Mouse (Mus musculus): ENCODE results near the gene Edn2. TPM values are rescaled to one million over a fixed set of nuclear protein-coding genes. Genes with fewer than 3 reads are reported as not detected.
A peak's percentile ranks its signal among the peaks of the same experiment; 100 is the strongest.

The Edn2 gene
- polyA plus RNA-seq, 1 experiment from 2014 or later = 0.22 TPM

DNA sequence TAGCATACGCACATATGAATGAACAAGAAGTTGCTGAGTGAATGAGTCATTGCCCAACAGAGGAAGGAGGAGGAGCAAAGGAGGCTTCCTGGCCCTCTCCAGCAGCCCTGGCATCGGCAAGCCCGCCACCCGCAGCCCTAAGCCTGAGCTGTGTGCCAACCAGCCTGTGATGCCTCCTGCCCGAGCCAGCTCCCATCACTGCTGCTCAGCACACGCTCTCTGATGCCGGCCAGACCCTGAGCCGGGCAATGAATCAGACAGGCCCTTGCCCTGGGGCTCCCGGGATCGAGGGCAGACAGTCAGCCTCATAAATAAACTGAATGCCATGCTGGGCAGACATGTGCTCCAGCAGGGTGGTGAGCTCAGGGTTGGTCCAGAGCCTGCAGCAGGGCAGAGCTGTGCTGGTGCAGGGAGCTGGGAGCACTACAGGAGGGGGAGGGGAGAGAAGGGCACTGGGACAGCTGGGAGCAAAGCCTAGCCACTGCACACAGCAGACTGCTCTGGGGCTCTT, 27.7 kb downstream of the Edn2 start:
- peak; percentile 91 for ATAC-seq (replicated peaks)
- Histone ChIP-seq H3K4me2 (no peak overlapping the region), H3K27me3 (replicated peaks) (no peaks in the 10 kb centered on the region; the same call in 1 of the 2 replicates), H3K4me3 (no peak overlapping the region), H3K9me3 (no peaks in the 10 kb centered on the region), H3K9ac (no peak overlapping the region), H3K36me3 (replicated peaks) (no peaks in the 10 kb centered on the region), H3K27ac (peak overlapping the region; percentile 23; the same call in 1 of the 2 replicates), H3K4me1 (peaks cover 9% of the 10 kb centered on the region; the same call in 1 of the 2 replicates)
- 63% methylated on average over 10 of the region's 10 CpGs for WGBS

DNA sequence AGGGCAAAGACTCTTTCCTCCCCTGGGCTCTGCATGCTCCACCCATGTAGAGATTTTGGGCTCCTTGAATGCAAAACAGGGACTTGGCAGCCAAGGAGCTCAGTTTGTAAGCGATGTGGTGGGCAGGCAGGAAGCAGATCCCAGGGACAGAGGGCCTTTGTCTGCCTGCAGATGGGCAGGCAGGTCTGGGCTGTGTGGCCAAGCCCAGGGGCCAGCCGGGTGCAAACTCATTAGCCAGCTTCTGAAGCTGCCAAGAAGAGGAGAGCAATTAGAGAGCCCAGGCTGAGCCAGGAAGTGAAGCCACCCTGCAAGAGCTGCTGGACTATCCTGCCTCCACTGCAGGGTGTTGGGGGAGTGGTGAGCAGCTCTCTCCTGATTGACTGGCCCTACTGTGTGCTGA, 28.9 kb downstream of the Edn2 start:
- 25% methylated on average over 2 of the region's 2 CpGs for WGBS
- H3K9ac ChIP-seq = no peak overlapping the region
- H3K4me3 ChIP-seq = no peak overlapping the region
- H3K27me3 ChIP-seq (replicated peaks) = no peaks in the 10 kb centered on the region; the same call in 1 of the 2 replicates
- H3K9me3 ChIP-seq = no peaks in the 10 kb centered on the region
- H3K27ac ChIP-seq = no peak overlapping the region
- peak; percentile 55 for ATAC-seq (replicated peaks)
- no peak overlapping the region for H3K4me2 ChIP-seq
- H3K36me3 ChIP-seq (replicated peaks) = no peaks in the 10 kb centered on the region
- H3K4me1 ChIP-seq = peaks cover 9% of the 10 kb centered on the region; the same call in 1 of the 2 replicates

DNA sequence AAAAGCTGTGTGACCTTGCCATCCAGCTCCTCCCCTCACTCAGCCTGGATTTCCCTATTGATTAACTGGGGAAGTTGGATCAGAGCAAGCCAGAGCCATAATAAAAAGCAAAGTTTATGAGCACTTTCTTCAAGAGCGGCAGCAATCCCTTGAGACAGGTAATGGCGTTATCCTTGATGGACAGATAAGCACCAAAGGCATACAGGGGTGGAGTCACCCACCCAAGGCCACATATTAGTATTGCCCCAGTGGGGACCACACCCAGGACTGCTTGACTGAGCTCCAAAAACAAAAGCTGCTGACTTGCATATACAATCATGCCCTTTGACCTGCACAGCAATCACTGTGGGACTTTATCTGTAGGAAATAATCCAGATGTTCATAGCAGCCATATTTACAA, 31.0 kb downstream of the Edn2 start:
- Histone ChIP-seq H3K4me3 (no peak overlapping the region), H3K27me3 (replicated peaks) (no peaks in the 10 kb centered on the region), H3K4me2 (no peak overlapping the region), H3K9me3 (no peaks in the 10 kb centered on the region), H3K9ac (no peak overlapping the region), H3K4me1 (peaks cover 9% of the 10 kb centered on the region; the same call in 1 of the 2 replicates), H3K27ac (no peak overlapping the region), H3K36me3 (replicated peaks) (no peaks in the 10 kb centered on the region)
- no peak for ATAC-seq (replicated peaks)
- 96% methylated on average over 2 of the region's 2 CpGs for WGBS

GRCm38 (mm10) chr4:120194026-120194425, 33.0 kb downstream of the Edn2 start:
- Histone ChIP-seq H3K36me3 (replicated peaks) (no peaks in the 10 kb centered on the region), H3K9me3 (no peaks in the 10 kb centered on the region), H3K27ac (no peak overlapping the region), H3K27me3 (replicated peaks) (no peaks in the 10 kb centered on the region), H3K9ac (no peak overlapping the region), H3K4me3 (no peak overlapping the region), H3K4me1 (peaks cover under 1% of the 10 kb centered on the region; the same call in 1 of the 2 replicates), H3K4me2 (no peak overlapping the region)
- 94% methylated on average over 5 of the region's 5 CpGs for WGBS
- ATAC-seq (replicated peaks) = no peak

GRCm38 (mm10) chr4:120194965-120195364, 34.0 kb downstream of the Edn2 start:
- Histone ChIP-seq H3K36me3 (replicated peaks) (no peaks in the 10 kb centered on the region), H3K9ac (no peak overlapping the region), H3K27ac (no peak overlapping the region), H3K9me3 (no peaks in the 10 kb centered on the region), H3K4me2 (no peak overlapping the region), H3K4me1 (no peaks in the 10 kb centered on the region), H3K4me3 (no peak overlapping the region), H3K27me3 (replicated peaks) (no peaks in the 10 kb centered on the region)
- ATAC-seq (replicated peaks) = no peak

DNA sequence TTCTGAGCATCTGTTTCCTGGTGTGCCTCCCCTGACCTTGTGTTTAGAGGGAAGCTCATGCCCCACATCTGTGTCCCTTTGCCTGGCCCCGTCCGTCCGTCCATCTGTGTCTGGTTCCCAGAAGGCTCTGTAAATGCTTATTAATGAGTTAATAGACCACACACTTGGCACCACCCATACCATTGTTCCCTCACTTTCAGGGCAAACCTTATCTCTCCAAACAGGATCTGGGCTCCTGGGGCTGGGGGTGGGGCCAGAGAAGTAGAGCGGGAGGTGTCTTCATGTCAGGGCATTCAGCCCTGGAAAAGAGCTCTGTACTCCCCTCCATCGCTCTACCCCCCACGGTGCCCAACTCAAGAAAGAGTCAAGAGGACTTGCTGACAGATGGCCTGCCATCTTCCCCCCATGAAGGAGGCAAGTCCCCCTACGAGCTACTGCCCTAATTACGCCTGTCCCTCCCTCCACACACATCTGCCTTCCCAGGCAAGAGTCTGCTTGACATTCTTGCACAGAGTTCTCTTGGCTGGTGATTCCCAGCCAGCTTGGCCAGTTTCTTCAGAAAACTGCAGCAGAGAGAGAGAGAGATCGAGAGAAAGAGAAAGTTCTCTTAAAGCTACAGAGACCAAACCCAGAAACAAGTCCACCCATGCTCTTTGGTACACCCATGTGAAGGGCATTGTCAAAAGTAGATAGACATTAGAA, 38.3 kb downstream of the Edn2 start:
- Histone ChIP-seq H3K9me3 (no peaks in the 10 kb centered on the region), H3K36me3 (replicated peaks) (no peaks in the 10 kb centered on the region), H3K4me3 (no peak overlapping the region), H3K9ac (no peak overlapping the region), H3K4me2 (no peak overlapping the region), H3K27me3 (replicated peaks) (no peaks in the 10 kb centered on the region), H3K27ac (no peak overlapping the region), H3K4me1 (no peaks in the 10 kb centered on the region)
- 43% methylated on average over 9 of the region's 9 CpGs for WGBS
- no peak for ATAC-seq (replicated peaks)

DNA sequence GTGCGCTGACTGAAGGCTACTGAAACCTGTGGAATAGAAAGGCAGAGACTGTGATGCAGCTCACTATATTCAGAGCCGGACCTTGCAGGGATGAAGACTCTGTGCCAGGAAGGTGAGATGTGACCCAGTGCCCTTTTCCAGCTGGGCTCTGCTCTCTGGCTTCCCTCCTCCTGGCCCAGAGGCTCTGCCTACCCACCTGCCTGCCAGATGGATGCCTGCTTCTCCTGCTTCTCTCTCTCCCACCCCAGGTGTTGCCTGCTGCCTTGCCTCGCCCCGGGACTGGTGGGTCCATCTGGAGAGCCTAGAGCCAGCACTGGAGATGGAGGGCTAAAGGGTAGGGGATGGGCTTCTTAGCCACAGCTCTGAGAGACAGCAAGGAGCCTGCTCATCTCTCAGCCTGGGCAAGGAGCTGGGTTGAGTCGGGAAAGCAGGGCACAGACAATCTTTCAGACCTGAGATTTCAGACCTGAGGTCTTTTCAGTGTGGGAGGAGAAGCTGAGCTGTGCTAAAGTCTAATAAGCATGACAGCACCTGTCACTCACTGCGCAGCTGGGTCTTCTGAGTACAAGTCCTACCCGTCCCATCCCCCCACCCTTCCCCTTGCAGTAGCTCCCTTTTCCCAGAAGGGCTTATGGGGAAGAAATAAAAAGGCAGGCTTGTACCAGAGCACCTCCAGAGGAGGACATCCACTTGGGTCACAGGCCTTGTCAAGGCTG, 39.7 kb downstream of the Edn2 start:
- H3K9ac ChIP-seq = no peak overlapping the region
- H3K9me3 ChIP-seq = no peaks in the 10 kb centered on the region
- H3K4me1 ChIP-seq = no peaks in the 10 kb centered on the region
- no peak overlapping the region for H3K4me3 ChIP-seq
- no peak overlapping the region for H3K4me2 ChIP-seq
- 81% methylated on average over 7 of the region's 7 CpGs for WGBS
- no peaks in the 10 kb centered on the region for H3K27me3 ChIP-seq (replicated peaks)
- H3K36me3 ChIP-seq (replicated peaks) = no peaks in the 10 kb centered on the region
- ATAC-seq (replicated peaks) = no peak
- H3K27ac ChIP-seq = no peak overlapping the region

GRCm38 (mm10) chr4:120204357-120204942, 43.4 kb downstream of the Edn2 start:
- H3K9me3 ChIP-seq = no peaks in the 10 kb centered on the region
- no peaks in the 10 kb centered on the region for H3K36me3 ChIP-seq (replicated peaks)
- no peak overlapping the region for H3K4me2 ChIP-seq
- H3K9ac ChIP-seq = no peak overlapping the region
- H3K4me3 ChIP-seq = no peak overlapping the region
- no peak for ATAC-seq (replicated peaks)
- H3K27ac ChIP-seq = no peak overlapping the region
- no peaks in the 10 kb centered on the region for H3K27me3 ChIP-seq (replicated peaks)
- no peaks in the 10 kb centered on the region for H3K4me1 ChIP-seq
- WGBS = 68% methylated on average over 9 of the region's 9 CpGs

GRCm38 (mm10) chr4:120206471-120206891, 45.5 kb downstream of the Edn2 start:
- no peak overlapping the region for H3K4me2 ChIP-seq
- no peaks in the 10 kb centered on the region for H3K9me3 ChIP-seq
- no peaks in the 10 kb centered on the region for H3K36me3 ChIP-seq (replicated peaks)
- no peak overlapping the region for H3K9ac ChIP-seq
- H3K27ac ChIP-seq = no peak overlapping the region
- H3K4me3 ChIP-seq = no peak overlapping the region
- 75% methylated on average over 6 of the region's 6 CpGs for WGBS
- H3K27me3 ChIP-seq (replicated peaks) = no peaks in the 10 kb centered on the region
- no peaks in the 10 kb centered on the region for H3K4me1 ChIP-seq
- no peak for ATAC-seq (replicated peaks)

DNA sequence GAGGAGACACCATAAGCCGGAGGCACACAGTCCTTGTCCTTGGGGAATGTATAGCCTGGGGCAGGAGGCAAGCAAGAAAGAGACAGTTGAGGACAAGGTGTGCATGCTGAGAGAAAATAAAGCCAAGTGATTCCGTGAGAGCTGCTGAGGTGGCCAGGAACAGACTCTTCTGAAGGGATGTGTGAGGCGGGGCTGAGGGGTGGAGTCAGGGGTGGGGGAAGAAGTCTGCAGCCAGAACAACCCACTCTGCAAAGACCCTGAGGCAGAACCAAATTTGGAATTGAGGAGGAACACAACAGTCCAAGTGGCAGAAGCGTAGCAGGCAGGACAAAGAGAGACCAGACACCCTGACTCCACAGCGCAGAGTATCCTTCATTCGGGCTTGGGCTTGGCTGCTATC, 51.1 kb downstream of the Edn2 start:
- no peaks in the 10 kb centered on the region for H3K9me3 ChIP-seq
- H3K36me3 ChIP-seq (replicated peaks) = no peaks in the 10 kb centered on the region
- no peak overlapping the region for H3K4me3 ChIP-seq
- 0 out of 2 replicates have a peak, but pooled peaks cover 5% of the 10 kb centered on the region for H3K4me1 ChIP-seq
- H3K27ac ChIP-seq = no peak overlapping the region
- H3K4me2 ChIP-seq = no peak overlapping the region
- WGBS = 53% methylated on average over 6 of the region's 6 CpGs
- H3K27me3 ChIP-seq (replicated peaks) = no peaks in the 10 kb centered on the region
- ATAC-seq (replicated peaks) = no peak
- no peak overlapping the region for H3K9ac ChIP-seq

DNA sequence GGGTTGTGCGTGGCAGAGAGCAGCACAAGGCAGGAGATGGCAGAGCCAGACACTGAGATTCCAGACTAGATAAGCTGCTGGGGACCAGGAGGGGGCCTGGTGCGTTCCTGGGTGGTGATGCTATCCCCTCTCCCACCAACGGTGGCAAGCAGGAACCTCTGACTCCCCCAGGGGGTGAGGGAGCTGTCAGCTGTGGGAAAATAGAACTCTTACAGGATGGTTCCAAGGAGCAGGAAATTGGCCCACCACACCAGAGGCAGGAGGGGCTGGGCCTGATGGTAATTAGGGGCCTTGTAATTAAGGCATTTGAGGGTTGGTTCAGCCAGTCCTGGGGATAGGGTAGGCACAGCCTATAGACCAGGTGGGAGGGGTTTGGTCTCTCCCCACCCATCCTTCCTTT, 51.8 kb downstream of the Edn2 start:
- Histone ChIP-seq H3K27ac (no peak overlapping the region), H3K4me3 (no peak overlapping the region), H3K36me3 (replicated peaks) (no peaks in the 10 kb centered on the region), H3K4me1 (0 out of 2 replicates have a peak, but pooled peaks cover 5% of the 10 kb centered on the region), H3K4me2 (no peak overlapping the region), H3K9me3 (no peaks in the 10 kb centered on the region), H3K27me3 (replicated peaks) (no peaks in the 10 kb centered on the region), H3K9ac (no peak overlapping the region)
- 34% methylated on average over 3 of the region's 3 CpGs for WGBS
- no peak for ATAC-seq (replicated peaks)

GRCm38 (mm10) chr4:120215915-120216591, 55.0 kb downstream of the Edn2 start:
- Histone ChIP-seq H3K4me2 (no peak overlapping the region), H3K4me3 (no peak overlapping the region), H3K9me3 (no peaks in the 10 kb centered on the region), H3K9ac (no peak overlapping the region), H3K4me1 (0 out of 2 replicates have a peak, but pooled peaks cover 5% of the 10 kb centered on the region), H3K27ac (no peak overlapping the region), H3K36me3 (replicated peaks) (no peaks in the 10 kb centered on the region), H3K27me3 (replicated peaks) (no peaks in the 10 kb centered on the region)
- ATAC-seq (replicated peaks) = peak; percentile 59
- 26% methylated on average over 10 of the region's 10 CpGs for WGBS
